In genomic region chr4:120612304-120613080, GRCm38 (mm10) we compare ENCODE assay signal across 8 mouse cellular contexts. TPM values are rescaled to one million over a fixed set of nuclear protein-coding genes. Genes with fewer than 3 reads are reported as not detected.
DNase-seq lines count a peak whose midpoint lies in the region; ATAC-seq lines count a peak whose summit lies in the region.

No protein-coding gene starts in this region.

- H3K27ac ChIP-seq in heart, embryonic 10.5 days = peak overlapping the region; percentile 94
- 0 out of 2 replicates have a peak overlapping the region, but pooled peaks have one; percentile 2 for H3K27ac ChIP-seq in midbrain, embryonic 12.5 days (replicated peaks)

- no peaks in the 10 kb centered on the region for H3K9me3 ChIP-seq in heart, embryonic 10.5 days
- 0 out of 2 replicates have a peak, but pooled peaks cover 2% of the 10 kb centered on the region for H3K9me3 ChIP-seq in midbrain, embryonic 12.5 days

- H3K4me2 ChIP-seq in midbrain, embryonic 12.5 days (replicated peaks) = no peak overlapping the region

- H3K27me3 ChIP-seq in heart, embryonic 10.5 days (ENCODE audit: insufficient read depth, poor library complexity, severe bottlenecking) = no peaks in the 10 kb centered on the region
- no peaks in the 10 kb centered on the region for H3K27me3 ChIP-seq in midbrain, embryonic 12.5 days

- H3K4me3 ChIP-seq in heart, embryonic 10.5 days = peak overlapping the region; percentile 48
- H3K4me3 ChIP-seq in midbrain, embryonic 12.5 days = no peak overlapping the region

- peak; percentile 96 for DNase-seq in heart, adult 11 months
- DNase-seq in heart, postnatal 25 days (ENCODE audit: low spot score) = no peak
- DNase-seq in brain, adult 2 months (ENCODE audit: low read depth, low spot score) = peak; percentile 71
- no peak for DNase-seq in heart, embryonic 10.5 days (ENCODE audit: low spot score)
- DNase-seq in left cerebral cortex, postnatal 4 days = no peak
- no peak for DNase-seq in right cerebral cortex, postnatal 14 days
- DNase-seq in urinary bladder, postnatal 10 days (ENCODE audit: low spot score) = no peak

- no peak overlapping the region for H3K9ac ChIP-seq in midbrain, embryonic 12.5 days (replicated peaks)

- ATAC-seq in midbrain, embryonic 12.5 days (ENCODE audit: low FRiP score, low read depth) = no peak; the same call in 1 of the 2 replicates

- intact Hi-C loops in heart, postnatal 25 days (cut with DNase I) = no loop called here
- intact Hi-C loops in left cerebral cortex, postnatal 4 days (cut with DNase I) = no loop called here

- WGBS in heart, embryonic 10.5 days = 17% methylated on average over 9 of the region's 9 CpGs
- WGBS in midbrain, embryonic 12.5 days = 25% methylated on average over 9 of the region's 9 CpGs

- H3K4me1 ChIP-seq in heart, embryonic 10.5 days = peaks cover 62% of the 10 kb centered on the region
- H3K4me1 ChIP-seq in midbrain, embryonic 12.5 days = peaks cover 24% of the 10 kb centered on the region

- no peaks in the 10 kb centered on the region for H3K36me3 ChIP-seq in heart, embryonic 10.5 days
- no peaks in the 10 kb centered on the region for H3K36me3 ChIP-seq in midbrain, embryonic 12.5 days

RNA-seq across cellular contexts. Expression of gene Gm8439, which starts 23.9 kb away (rescaled TPM):
- total RNA-seq in heart, postnatal 25 days (2021) = not detected
- polyA plus RNA-seq in heart, embryonic 10.5 days (2016; fragmentation: Nextera tagmentation; extraction: Ambion mirVana) = 0.36 and 0.41 TPM in 2 replicates
- polyA plus RNA-seq in midbrain, embryonic 12.5 days (2016; fragmentation: Nextera tagmentation; extraction: Ambion mirVana) = not detected in 2 replicates
- total RNA-seq in left cerebral cortex, postnatal 4 days (2021) = not detected

RNA-seq across cellular contexts. Expression of gene Ctps, which starts 42.4 kb away (rescaled TPM):
- total RNA-seq in heart, postnatal 25 days (2021) = 10 to 100 TPM; 34.0 to 34.2 TPM
- 114 and 117 TPM in 2 replicates for polyA plus RNA-seq in heart, embryonic 10.5 days (2016; fragmentation: Nextera tagmentation; extraction: Ambion mirVana)
- 102 and 106 TPM in 2 replicates for polyA plus RNA-seq in midbrain, embryonic 12.5 days (2016; fragmentation: Nextera tagmentation; extraction: Ambion mirVana)
- 10 to 100 TPM; 72.0 to 72.1 TPM for total RNA-seq in left cerebral cortex, postnatal 4 days (2021)

RNA-seq across cellular contexts. Expression of gene Cited4, which starts 53.9 kb away (rescaled TPM):
- 10 to 100 TPM; 46.4 to 61.3 TPM for total RNA-seq in heart, postnatal 25 days (2021)
- 47.3 and 47.5 TPM in 2 replicates for polyA plus RNA-seq in heart, embryonic 10.5 days (2016; fragmentation: Nextera tagmentation; extraction: Ambion mirVana)
- 5.3 and 5.4 TPM in 2 replicates for polyA plus RNA-seq in midbrain, embryonic 12.5 days (2016; fragmentation: Nextera tagmentation; extraction: Ambion mirVana)
- 1 to 10 TPM; 2.9 to 3.5 TPM for total RNA-seq in left cerebral cortex, postnatal 4 days (2021)

Comparison
In these comparisons a context has a peak if more than half of its experiments do, and no peak if none do; other contexts are left out.
1. DNase-seq: peak in heart, adult 11 months (single experiment) and brain, adult 2 months (single experiment); none in heart, postnatal 25 days (single experiment), heart, embryonic 10.5 days (single experiment), left cerebral cortex, postnatal 4 days (single experiment), right cerebral cortex, postnatal 14 days (single experiment) and urinary bladder, postnatal 10 days (single experiment).
2. RNA of gene Cited4, which starts 53.9 kb away (total RNA-seq): 46.4 to 61.3 TPM in heart, postnatal 25 days; 2.9 to 3.5 TPM in left cerebral cortex, postnatal 4 days; every median in the first group is over 10 times any median in the second.